Mouse (Mus musculus) intestine, embryonic 15.5 days (tissue): Measurements from ENCODE around the gene Twistnb. TPM values are rescaled to one million over a fixed set of nuclear protein-coding genes. Genes with fewer than 3 reads are reported as not detected.

ENCODE experiments used
- ATAC-seq: fragments of 200-750 bp; cut with Nextera tagmentation; 2 replicates; pipeline ENCODE4 v1.8.0; 2017; ENCODE audit warnings: moderate TSS enrichment, moderate library complexity
- H3K27ac ChIP-seq: fragments of 300-500 bp; sonication (generic); 2 replicates; pipeline ENCODE4 v1.5.1; 2015; ENCODE audit warnings: mild to moderate bottlenecking, inconsistent platforms
- H3K27me3 ChIP-seq: fragments of 300-500 bp; sonication (generic); replicated peaks from 2 replicates; pipeline ENCODE4 v1.6.1; 2015; ENCODE audit warnings: inconsistent platforms
- H3K36me3 ChIP-seq: fragments of 300-500 bp; sonication (generic); 2 replicates; pipeline ENCODE4 v1.6.1; 2015; ENCODE audit warnings: inconsistent platforms
- H3K4me1 ChIP-seq: fragments of 300-500 bp; sonication (generic); replicated peaks from 2 replicates; pipeline ENCODE4 v1.6.1; 2015; ENCODE audit warnings: inconsistent platforms
- H3K4me2 ChIP-seq: fragments of 300-500 bp; sonication (generic); replicated peaks from 2 replicates; pipeline ENCODE4 v1.6.1; 2015; ENCODE audit warnings: mild to moderate bottlenecking, inconsistent platforms
- H3K4me3 ChIP-seq: fragments of 300-500 bp; sonication (generic); replicated peaks from 2 replicates; pipeline ENCODE4 v1.5.1; 2015; ENCODE audit warnings: inconsistent platforms
- H3K9ac ChIP-seq: fragments of 300-500 bp; sonication (generic); 2 replicates; pipeline ENCODE4 v1.6.1; 2015; ENCODE audit warnings: inconsistent platforms
- H3K9me3 ChIP-seq: fragments of 300-500 bp; sonication (generic); 2 replicates; pipeline ENCODE4 v1.6.1; 2016; ENCODE audit warnings: inconsistent platforms
- WGBS: fragments of 180-500 bp; shearing (Covaris S2); methylation state at CpG from one replicate; pipeline ENCODE4 v1.1.7; 2015; 5-methylcytosine and 5-hydroxymethylcytosine counted together
- polyA plus RNA-seq: library from polyadenylated mRNA; unstranded; fragments of >200 nt; fragmentation: Nextera tagmentation; extraction: Ambion mirVana; gene quantifications from 2 replicates; pipeline ENCODE4 v1.2.1, GENCODE M21; 2015

Gene Twistnb
- polyA plus RNA-seq, 1 experiment from 2014 or later: 51.1 TPM

DNA sequence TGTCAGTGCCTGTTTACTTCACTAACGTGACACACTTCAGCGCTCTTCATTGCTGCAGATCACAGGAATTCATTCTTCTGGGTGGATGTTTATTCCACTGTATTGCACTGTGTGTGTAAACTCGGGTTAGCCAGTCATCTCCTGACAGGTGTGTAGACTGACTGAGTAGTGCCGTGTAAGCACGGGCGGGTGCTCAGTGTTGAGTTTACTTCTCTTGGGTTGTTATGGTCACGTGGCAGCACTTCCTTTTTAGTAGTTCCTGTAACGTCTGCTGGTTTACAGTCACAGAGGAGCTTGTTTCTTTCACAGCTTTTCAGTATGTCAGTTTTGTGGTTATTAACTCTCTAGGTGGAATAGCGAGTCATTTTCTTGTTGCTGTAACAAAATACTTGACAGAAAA is 4.4 kb downstream of the Twistnb start:
- no peaks in the 10 kb centered on the region for H3K9me3 ChIP-seq
- no peak overlapping the region for H3K4me3 ChIP-seq
- H3K4me2 ChIP-seq: no peak overlapping the region
- no peaks in the 10 kb centered on the region for H3K36me3 ChIP-seq
- no peak overlapping the region for H3K27ac ChIP-seq
- peaks cover 4% of the 10 kb centered on the region for H3K4me1 ChIP-seq
- 59% methylated on average over 9 of the region's 9 CpGs for WGBS
- H3K27me3 ChIP-seq: no peaks in the 10 kb centered on the region
- no peak overlapping the region for H3K9ac ChIP-seq
- ATAC-seq: no peak

DNA sequence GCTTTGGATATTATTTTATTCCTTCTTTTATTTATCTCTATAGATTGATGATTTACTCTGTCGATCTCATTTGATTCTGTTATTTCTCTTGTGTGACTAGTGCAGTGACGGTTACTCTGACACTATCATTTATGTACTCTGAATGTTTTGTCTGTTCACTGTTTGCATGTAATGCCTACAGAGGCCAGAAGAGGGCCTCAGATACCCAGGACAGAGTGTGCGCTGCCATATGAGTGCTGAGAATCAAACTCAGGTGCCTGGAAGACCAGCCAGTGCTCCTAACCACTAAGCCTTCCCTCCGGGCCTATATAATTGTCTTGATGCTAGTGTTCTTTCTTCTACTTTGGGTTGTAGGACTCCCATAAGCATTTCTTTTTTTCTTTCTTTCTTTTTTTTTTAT is 5.3 kb downstream of the Twistnb start:
- ATAC-seq: no peak
- Histone ChIP-seq H3K4me1 (peaks cover 4% of the 10 kb centered on the region), H3K27me3 (no peaks in the 10 kb centered on the region), H3K27ac (no peak overlapping the region), H3K4me2 (no peak overlapping the region), H3K36me3 (no peaks in the 10 kb centered on the region), H3K9ac (no peak overlapping the region), H3K4me3 (no peak overlapping the region), H3K9me3 (no peaks in the 10 kb centered on the region)
- WGBS: 97% methylated on average over 4 of the region's 4 CpGs

GRCm38 (mm10) chr12:33455418-33455817 is 26.0 kb downstream of the Twistnb start:
- Histone ChIP-seq H3K27me3 (no peaks in the 10 kb centered on the region), H3K4me2 (no peak overlapping the region), H3K4me1 (no peaks in the 10 kb centered on the region), H3K9ac (no peak overlapping the region), H3K27ac (no peak overlapping the region), H3K4me3 (no peak overlapping the region), H3K9me3 (no peaks in the 10 kb centered on the region), H3K36me3 (no peaks in the 10 kb centered on the region)
- 78% methylated on average over 7 of the region's 7 CpGs for WGBS
- no peak for ATAC-seq

GRCm38 (mm10) chr12:33456242-33456641 is 26.8 kb downstream of the Twistnb start:
- Histone ChIP-seq H3K36me3 (no peaks in the 10 kb centered on the region), H3K4me3 (no peak overlapping the region), H3K9ac (no peak overlapping the region), H3K9me3 (no peaks in the 10 kb centered on the region), H3K4me2 (no peak overlapping the region), H3K27me3 (no peaks in the 10 kb centered on the region), H3K27ac (no peak overlapping the region), H3K4me1 (no peaks in the 10 kb centered on the region)
- WGBS: 43% methylated on average over 5 of the region's 5 CpGs
- ATAC-seq: no peak

DNA sequence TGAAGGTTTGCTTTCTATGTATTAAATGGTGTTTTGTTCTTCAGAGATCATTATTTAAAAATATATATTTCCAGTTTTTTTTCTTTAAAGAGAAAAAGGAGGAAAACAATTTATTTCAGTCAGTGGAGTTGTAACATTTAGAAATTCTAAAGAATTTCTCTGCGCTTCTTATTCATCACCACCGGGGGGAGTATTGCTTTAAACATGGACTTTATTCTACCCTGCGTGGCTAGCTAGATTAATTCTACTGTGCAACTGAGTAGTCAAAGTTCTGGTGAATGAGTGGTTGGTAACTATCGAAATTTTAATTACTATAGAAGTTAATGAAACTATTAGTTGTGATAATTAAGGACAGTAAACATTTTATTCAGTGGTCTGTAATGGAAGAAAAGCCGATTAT is 51.5 kb downstream of the Twistnb start:
- no peak overlapping the region for H3K4me2 ChIP-seq

GRCm38 (mm10) chr12:33482931-33483330 is 53.5 kb downstream of the Twistnb start:
- Histone ChIP-seq H3K4me1 (no peaks in the 10 kb centered on the region), H3K27ac (no peak overlapping the region), H3K9me3 (no peaks in the 10 kb centered on the region), H3K4me2 (no peak overlapping the region), H3K36me3 (no peaks in the 10 kb centered on the region), H3K27me3 (no peaks in the 10 kb centered on the region), H3K9ac (no peak overlapping the region), H3K4me3 (no peak overlapping the region)
- no peak for ATAC-seq
- 83% methylated on average over 2 of the region's 2 CpGs for WGBS

More for the DNA sequence above, 51.5 kb downstream of the Twistnb start:
- WGBS: 26% methylated on average over 5 of the region's 5 CpGs
- Histone ChIP-seq H3K9ac (no peak overlapping the region), H3K9me3 (no peaks in the 10 kb centered on the region), H3K27ac (no peak overlapping the region), H3K36me3 (no peaks in the 10 kb centered on the region), H3K4me3 (no peak overlapping the region), H3K4me1 (no peaks in the 10 kb centered on the region), H3K27me3 (no peaks in the 10 kb centered on the region)
- ATAC-seq: no peak

Other genes starting within 250 kb of the Twistnb start
- 0.30 TPM in 1 of 2 replicates, not detected in the other for gene Efcab10, start 34.8 kb upstream of the Twistnb start, polyA plus RNA-seq